Mouse (Mus musculus) liver, adult 2 months (tissue): ENCODE data around the gene Igsf9. TPM values are rescaled to one million over a fixed set of nuclear protein-coding genes. Genes with fewer than 3 reads are reported as not detected.

ENCODE experiments used
- DNase-seq: peaks from one replicate; pipeline ENCODE4 v3.0.0-alpha.2; 2011; ENCODE audit warnings: low read depth, low spot score; ENCODE audit errors: extremely low read depth
- H3K27ac ChIP-seq: fragments of 200-500 bp; replicated peaks from 2 replicates; pipeline ENCODE4 v1.5.1; 2012; ENCODE audit warnings: low read depth, mild to moderate bottlenecking, control low read depth, inconsistent platforms, low read length; ENCODE audit not compliant: insufficient read depth
- H3K27me3 ChIP-seq: fragments of 200-500 bp; 2 replicates; pipeline ENCODE4 v1.6.1; 2012; ENCODE audit warnings: mild to moderate bottlenecking, moderate library complexity, low read length, inconsistent platforms; ENCODE audit not compliant: control insufficient read depth, insufficient read depth
- H3K36me3 ChIP-seq: fragments of 200-500 bp; 2 replicates; pipeline ENCODE4 v1.6.1; 2012; ENCODE audit warnings: low read length, inconsistent platforms; ENCODE audit not compliant: control insufficient read depth, insufficient read depth
- H3K4me1 ChIP-seq: fragments of 200-500 bp; 2 replicates; pipeline ENCODE4 v1.6.1; 2011; ENCODE audit warnings: low read length; ENCODE audit not compliant: control insufficient read depth, insufficient read depth
- H3K4me3 ChIP-seq: fragments of 200-500 bp; 2 replicates; pipeline ENCODE4 v1.5.1; 2011; ENCODE audit warnings: low read depth, mild to moderate bottlenecking, control low read depth, low read length, moderate library complexity; ENCODE audit not compliant: insufficient read depth
- H3K79me2 ChIP-seq: fragments of 200-500 bp; 2 replicates; pipeline ENCODE4 v1.6.1; 2012; ENCODE audit warnings: inconsistent platforms, mild to moderate bottlenecking, low read length, moderate library complexity; ENCODE audit not compliant: control insufficient read depth, insufficient read depth
- H3K9ac ChIP-seq: fragments of 200-500 bp; 2 replicates; pipeline ENCODE4 v1.6.1; 2012; ENCODE audit warnings: low read depth, mild to moderate bottlenecking, control low read depth, inconsistent platforms, low read length
- CTCF ChIP-seq: fragments of 200-500 bp; IDR thresholded peaks from 2 replicates; pipeline ENCODE4 v1.5.1; 2011; ENCODE audit warnings: low read depth, low read length, control low read depth
- POLR2A ChIP-seq: fragments of 200-500 bp; IDR thresholded peaks from 2 replicates; pipeline ENCODE4 v1.6.1; 2011; ENCODE audit warnings: low read length, control low read depth; ENCODE audit not compliant: insufficient read depth; ENCODE audit errors: extremely low read depth
- WGBS: fragments of 180-500 bp; shearing (Covaris S2); methylation state at CpG from one replicate; pipeline ENCODE4 v1.1.7; 2018; 5-methylcytosine and 5-hydroxymethylcytosine counted together
- polyA plus RNA-seq: library from polyadenylated mRNA; depleted of rRNA; stranded (reverse); fragments of >200 nt; gene quantifications from 2 replicates; pipeline ENCODE4 v1.2.3, GENCODE M21; 2012; rRNA removed
- total RNA-seq: library from RNA; depleted of rRNA; stranded (reverse); fragments of >200 nt; gene quantifications from 2 replicates; pipeline ENCODE4 v1.2.3, GENCODE M21; 2014; rRNA removed

Gene Igsf9
- total and polyA plus RNA-seq, 2 experiments = 0.28 to 0.55 TPM

GRCm38 (mm10) chr1:172535116-172535515 lies 53.5 kb downstream of the Igsf9 start:
- 83% methylated on average over 16 of the region's 16 CpGs for WGBS
- 0 out of 2 replicates have a peak, but pooled peaks cover 4% of the 10 kb centered on the region for H3K27me3 ChIP-seq
- TF ChIP-seq POLR2A = no peak
- no peak for TF ChIP-seq CTCF

GRCm38 (mm10) chr1:172539827-172540226 lies 58.2 kb downstream of the Igsf9 start:
- Histone ChIP-seq H3K27me3 (no peaks in the 10 kb centered on the region), H3K4me1 (no peaks in the 10 kb centered on the region), H3K36me3 (no peaks in the 10 kb centered on the region), H3K9ac (no peak overlapping the region), H3K4me3 (no peak overlapping the region), H3K79me2 (no peaks in the 10 kb centered on the region), H3K27ac (no peak overlapping the region)
- TF ChIP-seq CTCF (no peak), POLR2A (no peak)
- 66% methylated on average over 6 of the region's 6 CpGs for WGBS
- DNase-seq = no peak

More at GRCm38 (mm10) chr1:172535116-172535515, 53.5 kb downstream of the Igsf9 start:
- Histone ChIP-seq H3K36me3 (no peaks in the 10 kb centered on the region), H3K4me1 (no peaks in the 10 kb centered on the region), H3K27ac (no peak overlapping the region), H3K79me2 (no peaks in the 10 kb centered on the region), H3K9ac (no peak overlapping the region), H3K4me3 (no peak overlapping the region)
- no peak for DNase-seq

DNA sequence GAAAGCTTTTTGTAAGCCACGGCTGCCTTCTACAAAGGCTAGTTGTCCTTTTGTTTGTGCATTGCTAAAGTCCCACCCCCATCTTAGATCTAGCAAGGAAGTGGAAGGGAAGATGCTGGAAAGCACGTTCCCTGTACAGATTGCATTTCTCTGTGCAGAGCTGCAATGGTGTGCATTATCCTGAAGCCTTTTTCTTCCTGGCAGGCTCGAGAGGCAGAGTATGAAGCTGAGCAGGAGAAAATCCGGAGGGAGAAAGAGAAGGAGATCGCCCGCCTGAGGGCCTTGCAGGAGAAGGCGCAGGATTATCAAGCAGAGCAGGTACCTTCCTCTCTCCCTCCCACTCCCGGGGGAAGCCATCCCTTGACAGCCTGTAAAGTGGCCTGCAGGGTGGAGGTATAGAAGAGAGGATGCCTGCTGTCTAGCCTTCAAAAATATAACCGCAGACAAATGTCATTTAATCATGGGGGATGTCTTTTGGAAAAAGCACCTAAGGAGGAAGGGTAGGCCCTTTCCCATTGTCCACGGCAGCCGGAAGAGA lies 58.8 kb downstream of the Igsf9 start:
- no peaks in the 10 kb centered on the region for H3K36me3 ChIP-seq
- no peaks in the 10 kb centered on the region for H3K4me1 ChIP-seq
- no peaks in the 10 kb centered on the region for H3K27me3 ChIP-seq
- no peak overlapping the region for H3K27ac ChIP-seq
- H3K9ac ChIP-seq = no peak overlapping the region
- WGBS = 62% methylated on average over 11 of the region's 11 CpGs
- no peak overlapping the region for H3K4me3 ChIP-seq
- no peak for DNase-seq
- no peaks in the 10 kb centered on the region for H3K79me2 ChIP-seq
- TF ChIP-seq CTCF (no peak), POLR2A (no peak)

- H3K4me1 ChIP-seq = no peaks in the 10 kb centered on the region
- no peak for DNase-seq
- no peak overlapping the region for H3K4me3 ChIP-seq
- H3K27ac ChIP-seq = no peak overlapping the region
- TF ChIP-seq CTCF (no peak), POLR2A (no peak)
- H3K9ac ChIP-seq = no peak overlapping the region
- no peaks in the 10 kb centered on the region for H3K79me2 ChIP-seq
- no peaks in the 10 kb centered on the region for H3K36me3 ChIP-seq
- no peaks in the 10 kb centered on the region for H3K27me3 ChIP-seq
- WGBS = 82% methylated on average over 4 of the region's 4 CpGs
Measured at GRCm38 (mm10) chr1:172546062-172546461, 64.5 kb downstream of the Igsf9 start.

Other genes starting within 250 kb of the Igsf9 start
- gene Atp1a4, start 223.4 kb upstream of the Igsf9 start, total RNA-seq = 0.07 and 0.09 TPM in 2 replicates
- gene Atp1a4, start 223.4 kb upstream of the Igsf9 start, polyA plus RNA-seq = 0.02 TPM in 1 of 2 replicates, not detected in the other
- gene Igsf8, start 220.1 kb upstream of the Igsf9 start, total RNA-seq = 3.6 and 9.7 TPM in 2 replicates
- 15.3 and 26.3 TPM in 2 replicates for gene Igsf8, start 220.1 kb upstream of the Igsf9 start, polyA plus RNA-seq
- gene Atp1a2, start 183.7 kb upstream of the Igsf9 start, total RNA-seq = 0.92 and 0.94 TPM in 2 replicates
- gene Atp1a2, start 183.7 kb upstream of the Igsf9 start, polyA plus RNA-seq = 0.37 and 0.59 TPM in 2 replicates
- 0.09 and 0.20 TPM in 2 replicates for gene Kcnj9, start 152.5 kb upstream of the Igsf9 start, total RNA-seq
- gene Kcnj9, start 152.5 kb upstream of the Igsf9 start, polyA plus RNA-seq = 0.02 and 0.09 TPM in 2 replicates
- gene Kcnj10, start 140.6 kb upstream of the Igsf9 start, total RNA-seq = 0.37 and 0.47 TPM in 2 replicates
- gene Kcnj10, start 140.6 kb upstream of the Igsf9 start, polyA plus RNA-seq = 0.34 and 0.39 TPM in 2 replicates
- 3.6 and 3.7 TPM in 2 replicates for gene Pigm, start 105.2 kb upstream of the Igsf9 start, total RNA-seq
- 2.9 and 4.4 TPM in 2 replicates for gene Pigm, start 105.2 kb upstream of the Igsf9 start, polyA plus RNA-seq
- gene Slamf9, start 6.4 kb upstream of the Igsf9 start, total RNA-seq = 0.87 and 0.92 TPM in 2 replicates
- 0.17 and 0.53 TPM in 2 replicates for gene Slamf9, start 6.4 kb upstream of the Igsf9 start, polyA plus RNA-seq
- 14.9 and 18.7 TPM in 2 replicates for gene Tagln2, start 18.3 kb downstream of the Igsf9 start, total RNA-seq
- gene Tagln2, start 18.3 kb downstream of the Igsf9 start, polyA plus RNA-seq = 22.3 and 25.6 TPM in 2 replicates
- gene Cfap45, start 39.0 kb downstream of the Igsf9 start, total RNA-seq = 0.09 and 0.13 TPM in 2 replicates
- 0.39 TPM in 1 of 2 replicates, not detected in the other for gene Cfap45, start 39.0 kb downstream of the Igsf9 start, polyA plus RNA-seq
- gene Vsig8, start 74.2 kb downstream of the Igsf9 start, total RNA-seq = 0.07 TPM in 1 of 2 replicates, not detected in the other
- gene Vsig8, start 74.2 kb downstream of the Igsf9 start, polyA plus RNA-seq = not detected in 2 replicates
- 1.3 and 1.7 TPM in 2 replicates for gene Slamf8, start 108.8 kb downstream of the Igsf9 start, total RNA-seq
- gene Slamf8, start 108.8 kb downstream of the Igsf9 start, polyA plus RNA-seq = 0.45 and 1.2 TPM in 2 replicates
- not detected in 2 replicates for gene Fcrl6, start 120.8 kb downstream of the Igsf9 start, total RNA-seq
- gene Fcrl6, start 120.8 kb downstream of the Igsf9 start, polyA plus RNA-seq = not detected in 2 replicates
- 3.5 and 5.6 TPM in 2 replicates for gene Dusp23, start 151.2 kb downstream of the Igsf9 start, total RNA-seq
- gene Dusp23, start 151.2 kb downstream of the Igsf9 start, polyA plus RNA-seq = 30.9 and 44.1 TPM in 2 replicates
- 470 and 497 TPM in 2 replicates for gene Crp, start 216.3 kb downstream of the Igsf9 start, total RNA-seq
- 279 and 317 TPM in 2 replicates for gene Crp, start 216.3 kb downstream of the Igsf9 start, polyA plus RNA-seq